Mouse (Mus musculus) hindbrain, embryonic 11.5 days (tissue): ENCODE results near the gene Wipf1. TPM values are rescaled to one million over a fixed set of nuclear protein-coding genes. Genes with fewer than 3 reads are reported as not detected.

Source experiments
- ATAC-seq: fragments of 200-750 bp; cut with Nextera tagmentation; 2 replicates; pipeline ENCODE4 v1.8.0; 2017; ENCODE audit warnings: mild to moderate bottlenecking, moderate TSS enrichment, moderate library complexity; ENCODE audit not compliant: low FRiP score
- DNase-seq: peaks from one replicate; pipeline ENCODE4 v3.0.0-alpha.2; 2015; ENCODE audit warnings: low spot score
- H3K27ac ChIP-seq: fragments of 300-500 bp; sonication (generic); 2 replicates; pipeline ENCODE4 v1.5.1; 2014; ENCODE audit warnings: mild to moderate bottlenecking, low read depth, low read length
- H3K27me3 ChIP-seq: fragments of 300-500 bp; sonication (generic); 2 replicates; pipeline ENCODE4 v1.6.1; 2014; ENCODE audit warnings: mild to moderate bottlenecking, low read length, moderate library complexity, mixed read lengths; ENCODE audit not compliant: control insufficient read depth, insufficient read depth
- H3K36me3 ChIP-seq: fragments of 300-500 bp; sonication (generic); 2 replicates; pipeline ENCODE4 v1.6.1; 2014; ENCODE audit warnings: mild to moderate bottlenecking, low read length, moderate library complexity, mixed read lengths; ENCODE audit not compliant: control insufficient read depth, insufficient read depth
- H3K4me1 ChIP-seq: fragments of 300-500 bp; sonication (generic); replicated peaks from 2 replicates; pipeline ENCODE4 v1.6.1; 2014; ENCODE audit warnings: low read length, mixed read lengths; ENCODE audit not compliant: control insufficient read depth, insufficient read depth
- H3K4me2 ChIP-seq: fragments of 300-500 bp; sonication (generic); replicated peaks from 2 replicates; pipeline ENCODE4 v1.6.1; 2014; ENCODE audit warnings: mild to moderate bottlenecking, low read depth, low read length
- H3K4me3 ChIP-seq: fragments of 300-500 bp; sonication (generic); 2 replicates; pipeline ENCODE4 v1.5.1; 2014; ENCODE audit warnings: low read depth, low read length
- H3K9ac ChIP-seq: fragments of 300-500 bp; sonication (generic); 2 replicates; pipeline ENCODE4 v1.6.1; 2014; ENCODE audit warnings: low read depth, low read length
- H3K9me3 ChIP-seq: fragments of 300-500 bp; sonication (generic); 2 replicates; pipeline ENCODE4 v1.6.1; 2016; ENCODE audit warnings: low read length; ENCODE audit not compliant: control insufficient read depth
- WGBS: fragments of 180-500 bp; shearing (Covaris S2); extraction: QIAGEN DNeasy Blood & Tissue Kit; methylation state at CpG from one replicate; pipeline ENCODE4 v1.1.7; 2014; 5-methylcytosine and 5-hydroxymethylcytosine counted together
- polyA plus RNA-seq: library from polyadenylated mRNA; unstranded; fragments of >200 nt; fragmentation: Nextera tagmentation; extraction: Ambion mirVana; gene quantifications from 2 replicates; pipeline ENCODE4 v1.2.1, GENCODE M21; 2014

Wipf1 gene
- polyA plus RNA-seq, 1 experiment from 2014 or later: 9.7 TPM

GRCm38 (mm10) chr2:73394476-73394875 lies 135.1 kb downstream of the Wipf1 start:
- H3K27ac ChIP-seq: no peak overlapping the region
- no peaks in the 10 kb centered on the region for H3K9me3 ChIP-seq
- 88% methylated on average over 3 of the region's 3 CpGs for WGBS
- ATAC-seq: no peak
- no peaks in the 10 kb centered on the region for H3K36me3 ChIP-seq
- H3K9ac ChIP-seq: no peak overlapping the region
- no peak overlapping the region for H3K4me3 ChIP-seq
- H3K4me2 ChIP-seq: no peak overlapping the region
- DNase-seq: no peak
- no peaks in the 10 kb centered on the region for H3K4me1 ChIP-seq
- H3K27me3 ChIP-seq: no peaks in the 10 kb centered on the region

- no peak overlapping the region for H3K27ac ChIP-seq
- WGBS: 81% methylated on average over 2 of the region's 2 CpGs
- H3K36me3 ChIP-seq: no peaks in the 10 kb centered on the region
- H3K27me3 ChIP-seq: no peaks in the 10 kb centered on the region
- H3K9me3 ChIP-seq: no peaks in the 10 kb centered on the region
- no peaks in the 10 kb centered on the region for H3K4me1 ChIP-seq
- ATAC-seq (no peak), DNase-seq (no peak)
- no peak overlapping the region for H3K4me2 ChIP-seq
- no peak overlapping the region for H3K9ac ChIP-seq
- no peak overlapping the region for H3K4me3 ChIP-seq
Observed at GRCm38 (mm10) chr2:73392772-73393171, 136.8 kb downstream of the Wipf1 start.

- Histone ChIP-seq H3K4me2 (no peak overlapping the region), H3K4me1 (no peaks in the 10 kb centered on the region), H3K36me3 (no peaks in the 10 kb centered on the region), H3K4me3 (no peak overlapping the region), H3K27ac (no peak overlapping the region), H3K9ac (no peak overlapping the region), H3K9me3 (no peaks in the 10 kb centered on the region), H3K27me3 (0 out of 2 replicates have a peak, but pooled peaks cover 2% of the 10 kb centered on the region)
- DNase-seq (no peak), ATAC-seq (no peak)
- 89% methylated on average over 3 of the region's 3 CpGs for WGBS
Observed at GRCm38 (mm10) chr2:73389951-73390350, 139.6 kb downstream of the Wipf1 start.

- no peak overlapping the region for H3K27ac ChIP-seq
- H3K36me3 ChIP-seq: no peaks in the 10 kb centered on the region
- H3K4me3 ChIP-seq: no peak overlapping the region
- 0 out of 2 replicates have a peak, but pooled peaks cover 2% of the 10 kb centered on the region for H3K27me3 ChIP-seq
- no peak overlapping the region for H3K4me2 ChIP-seq
- 92% methylated on average over 1 of the region's 1 CpGs for WGBS
- DNase-seq: no peak
- no peak for ATAC-seq
- H3K9me3 ChIP-seq: no peaks in the 10 kb centered on the region
- no peak overlapping the region for H3K9ac ChIP-seq
- H3K4me1 ChIP-seq: no peaks in the 10 kb centered on the region
Observed at GRCm38 (mm10) chr2:73387806-73388205, 141.7 kb downstream of the Wipf1 start.

GRCm38 (mm10) chr2:73386356-73387046 lies 143.0 kb downstream of the Wipf1 start, which contains the start of gene Gpr155:
Gpr155 (minus strand) TSS chr2:73386572.
- Histone ChIP-seq H3K27me3 (0 out of 2 replicates have a peak, but pooled peaks cover 2% of the 10 kb centered on the region), H3K9me3 (no peaks in the 10 kb centered on the region), H3K27ac (0 out of 2 replicates have a peak within 1 kb of the TSS, but pooled peaks have one; percentile 12), H3K4me3 (peak within 1 kb of the TSS; percentile 52), H3K4me1 (no peaks in the 10 kb centered on the region), H3K9ac (peak within 1 kb of the TSS; percentile 43), H3K4me2 (peak within 1 kb of the TSS; percentile 86), H3K36me3 (no peaks in the 10 kb centered on the region)
- DNase-seq: peak; percentile 99
- 1% methylated on average over 44 of the region's 44 CpGs for WGBS
- ATAC-seq: peak; percentile 99

- H3K4me2 ChIP-seq: peak overlapping the region; percentile 86
- 1% methylated on average over 29 of the region's 29 CpGs for WGBS
- no peaks in the 10 kb centered on the region for H3K36me3 ChIP-seq
- DNase-seq: no peak
- H3K9me3 ChIP-seq: no peaks in the 10 kb centered on the region
- H3K9ac ChIP-seq: peak overlapping the region; percentile 43; the same call in 1 of the 2 replicates
- H3K4me1 ChIP-seq: no peaks in the 10 kb centered on the region
- ATAC-seq: no peak
- peak overlapping the region; percentile 52 for H3K4me3 ChIP-seq
- H3K27me3 ChIP-seq: 0 out of 2 replicates have a peak, but pooled peaks cover 2% of the 10 kb centered on the region
- no peak overlapping the region for H3K27ac ChIP-seq
Observed at GRCm38 (mm10) chr2:73385641-73386355, 143.7 kb downstream of the Wipf1 start.

GRCm38 (mm10) chr2:73385172-73385571 lies 144.4 kb downstream of the Wipf1 start:
- H3K27ac ChIP-seq: no peak overlapping the region
- no peak overlapping the region for H3K4me2 ChIP-seq
- H3K27me3 ChIP-seq: 0 out of 2 replicates have a peak, but pooled peaks cover 2% of the 10 kb centered on the region
- no peaks in the 10 kb centered on the region for H3K36me3 ChIP-seq
- 88% methylated on average over 4 of the region's 4 CpGs for WGBS
- ATAC-seq (no peak), DNase-seq (no peak)
- H3K4me1 ChIP-seq: no peaks in the 10 kb centered on the region
- no peak overlapping the region for H3K4me3 ChIP-seq
- no peaks in the 10 kb centered on the region for H3K9me3 ChIP-seq
- H3K9ac ChIP-seq: no peak overlapping the region

- no peak for ATAC-seq
- H3K27ac ChIP-seq: no peak overlapping the region
- H3K9me3 ChIP-seq: no peaks in the 10 kb centered on the region
- no peaks in the 10 kb centered on the region for H3K27me3 ChIP-seq
- no peaks in the 10 kb centered on the region for H3K36me3 ChIP-seq
- no peak overlapping the region for H3K9ac ChIP-seq
- no peak overlapping the region for H3K4me3 ChIP-seq
- WGBS: 88% methylated on average over 9 of the region's 9 CpGs
- no peak for DNase-seq
- H3K4me1 ChIP-seq: no peaks in the 10 kb centered on the region
- H3K4me2 ChIP-seq: no peak overlapping the region
Observed at GRCm38 (mm10) chr2:73380298-73380975, 149.1 kb downstream of the Wipf1 start.
